Mouse (Mus musculus) effector memory CD4-positive, alpha-beta T cell, adult 5 months (primary cell): Measurements from ENCODE around the gene Gm9747. TPM values are rescaled to one million over a fixed set of nuclear protein-coding genes. Genes with fewer than 3 reads are reported as not detected.

Experiments
- polyA plus RNA-seq: library from polyadenylated mRNA; unstranded; fragments of 100-300 nt; shearing (Covaris generic); gene quantifications from one replicate; pipeline ENCODE4 v1.2.1, GENCODE M21; 2017

Gm9747 gene
- not detected for polyA plus RNA-seq

DNA sequence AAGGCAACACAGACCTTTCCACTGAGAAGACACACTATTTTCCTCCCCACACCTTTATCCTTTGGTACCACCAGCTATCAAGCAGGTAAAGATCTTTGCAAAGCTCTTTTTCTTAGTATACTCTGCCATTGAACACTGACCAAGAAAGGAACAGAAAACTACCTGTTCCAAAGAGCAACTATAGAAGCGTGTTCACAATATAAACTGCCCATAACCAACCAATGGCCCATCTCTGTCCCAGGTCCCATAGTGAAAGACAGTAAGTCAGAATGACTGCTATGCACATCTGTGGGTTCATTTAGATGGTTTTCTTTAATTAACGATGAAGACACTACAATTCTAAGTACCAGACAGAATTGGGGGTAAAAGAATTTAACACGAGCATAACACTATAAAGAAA is at the start of gene Gm9747:
Gene Gm9747 (plus strand): TSS at position 301 of the 400 bp plus-strand sequence.

Other genes with a start within 250 kb of the Gm9747 start
- not detected for gene Irs1, start 58.3 kb downstream of the Gm9747 start, polyA plus RNA-seq
- gene Rhbdd1, start 83.3 kb downstream of the Gm9747 start, polyA plus RNA-seq: 24.8 TPM